Mouse (Mus musculus): ENCODE data around the gene Znrf1. TPM values are rescaled to one million over a fixed set of nuclear protein-coding genes. Genes with fewer than 3 reads are reported as not detected.
"Not testable (repeated sequence)": the region's sequence is repeated elsewhere in the genome, so short reads cannot be mapped to it uniquely, and the experiment has no call there.

Gene Znrf1
- 37.5 and 43.8 TPM in 2 replicates for polyA plus RNA-seq (2011; ENCODE audit: insufficient read length, low read depth, missing spikeins)

- peak within 1 kb of the TSS; percentile 71 for H3K27ac ChIP-seq (ENCODE audit: insufficient read depth, low read length)
- H3K4me3 ChIP-seq (ENCODE audit: insufficient read depth, low read length), result peak within 1 kb of the TSS; percentile 96
- TF ChIP-seq CTCF (IDR thresholded peaks at IDR 0.05; ENCODE audit: borderline replicate concordance, insufficient read depth, low read length), result peak; percentile 48; the same call in 1 of the 2 replicates
- peak; percentile 58 for TF ChIP-seq POLR2A (IDR thresholded peaks at IDR 0.05; ENCODE audit: low read depth, low read length)
- peaks cover 7% of the 10 kb centered on the region for H3K4me1 ChIP-seq (ENCODE audit: control insufficient read depth, insufficient read depth, low read length)
Observed at GRCm38 (mm10) chr8:111536031-111536977, at the start of gene Znrf1. TSS of gene Znrf1 (plus strand) at chr8:111536097.

- no peaks in the 10 kb centered on the region for H3K4me1 ChIP-seq (ENCODE audit: control insufficient read depth, insufficient read depth, low read length)
- H3K4me3 ChIP-seq (ENCODE audit: insufficient read depth, low read length), result no peak overlapping the region
- TF ChIP-seq CTCF (IDR thresholded peaks at IDR 0.05; ENCODE audit: borderline replicate concordance, insufficient read depth, low read length) (no peak), POLR2A (IDR thresholded peaks at IDR 0.05; ENCODE audit: low read depth, low read length) (no peak)
- H3K27ac ChIP-seq (ENCODE audit: insufficient read depth, low read length), result no peak overlapping the region
Observed at GRCm38 (mm10) chr8:111490034-111490591, 45.8 kb upstream of the Znrf1 start.

- no peak for TF ChIP-seq CTCF (IDR thresholded peaks at IDR 0.05; ENCODE audit: borderline replicate concordance, insufficient read depth, low read length)
- no peak for TF ChIP-seq POLR2A (IDR thresholded peaks at IDR 0.05; ENCODE audit: low read depth, low read length)
- Histone ChIP-seq H3K4me3 (ENCODE audit: insufficient read depth, low read length) (no peak overlapping the region), H3K27ac (ENCODE audit: insufficient read depth, low read length) (no peak overlapping the region), H3K4me1 (ENCODE audit: control insufficient read depth, insufficient read depth, low read length) (no peaks in the 10 kb centered on the region)
Observed at GRCm38 (mm10) chr8:111491191-111491590, 44.7 kb upstream of the Znrf1 start.

DNA sequence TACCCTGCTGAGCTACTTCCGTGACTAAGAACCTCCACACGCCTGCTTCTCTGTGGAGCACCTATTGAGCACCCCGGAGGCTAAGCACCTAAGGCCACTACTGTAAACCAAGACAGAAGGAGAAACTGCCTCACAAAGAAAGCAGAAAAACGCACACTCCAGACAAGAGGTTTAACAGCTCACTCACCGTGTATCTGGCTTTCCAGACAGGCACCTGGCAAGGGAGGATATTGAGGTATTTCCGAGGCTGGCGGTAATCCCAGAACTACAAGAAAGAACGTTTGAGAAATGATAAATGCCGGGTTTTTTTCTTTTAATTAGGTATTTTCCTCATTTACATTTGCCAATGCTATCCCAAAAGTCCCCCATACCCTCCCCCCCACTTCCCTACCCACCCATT, 43.4 kb upstream of the Znrf1 start:
- H3K4me1 ChIP-seq (ENCODE audit: control insufficient read depth, insufficient read depth, low read length), result no peaks in the 10 kb centered on the region
- no peak overlapping the region for H3K4me3 ChIP-seq (ENCODE audit: insufficient read depth, low read length)
- no peak overlapping the region for H3K27ac ChIP-seq (ENCODE audit: insufficient read depth, low read length)
- no peak for TF ChIP-seq CTCF (IDR thresholded peaks at IDR 0.05; ENCODE audit: borderline replicate concordance, insufficient read depth, low read length)
- no peak for TF ChIP-seq POLR2A (IDR thresholded peaks at IDR 0.05; ENCODE audit: low read depth, low read length)

DNA sequence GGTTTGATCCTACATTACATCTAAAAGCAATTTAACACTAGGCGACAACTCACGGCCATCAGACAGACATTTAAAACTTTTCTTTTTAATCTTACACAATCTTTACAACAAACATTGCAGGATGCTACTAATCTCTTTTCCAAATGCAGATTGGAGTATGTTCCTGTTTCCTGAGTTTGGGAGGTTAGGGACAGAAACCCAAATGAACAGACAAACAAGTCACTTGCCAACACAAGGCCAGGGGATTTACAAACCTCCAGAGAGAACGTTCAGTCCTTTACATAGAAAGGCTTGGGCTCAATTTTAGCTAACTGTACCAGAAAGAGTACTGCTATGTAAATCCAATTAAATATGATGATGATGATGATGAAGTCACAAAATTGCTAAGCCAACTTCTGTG, 42.7 kb upstream of the Znrf1 start:
- Histone ChIP-seq H3K27ac (ENCODE audit: insufficient read depth, low read length) (no peak overlapping the region), H3K4me1 (ENCODE audit: control insufficient read depth, insufficient read depth, low read length) (no peaks in the 10 kb centered on the region), H3K4me3 (ENCODE audit: insufficient read depth, low read length) (no peak overlapping the region)
- no peak for TF ChIP-seq CTCF (IDR thresholded peaks at IDR 0.05; ENCODE audit: borderline replicate concordance, insufficient read depth, low read length)
- no peak for TF ChIP-seq POLR2A (IDR thresholded peaks at IDR 0.05; ENCODE audit: low read depth, low read length)

- no peak for TF ChIP-seq POLR2A (IDR thresholded peaks at IDR 0.05; ENCODE audit: low read depth, low read length)
- TF ChIP-seq CTCF (IDR thresholded peaks at IDR 0.05; ENCODE audit: borderline replicate concordance, insufficient read depth, low read length), result no peak
Observed at GRCm38 (mm10) chr8:111496326-111496725, 39.6 kb upstream of the Znrf1 start.

DNA sequence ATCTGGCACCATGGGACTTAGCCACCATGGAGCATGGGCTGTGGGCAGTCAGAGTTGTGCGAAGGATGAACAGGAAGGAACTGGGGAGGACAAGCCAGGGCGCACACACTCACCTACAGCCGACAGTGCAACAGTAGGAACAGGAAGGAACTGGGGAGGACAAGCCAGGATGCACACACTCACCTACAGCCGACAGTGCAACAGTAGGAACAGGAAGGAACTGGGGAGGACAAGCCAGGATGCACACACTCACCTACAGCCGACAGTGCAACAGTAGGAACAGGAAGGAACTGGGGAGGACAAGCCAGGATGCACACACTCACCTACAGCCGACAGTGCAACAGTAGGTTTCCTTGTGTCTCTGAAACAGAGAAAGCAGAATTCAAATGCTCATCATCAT, 37.6 kb upstream of the Znrf1 start:
- not testable (repeated sequence) for H3K4me1 ChIP-seq (ENCODE audit: control insufficient read depth, insufficient read depth, low read length); H3K27ac ChIP-seq (ENCODE audit: insufficient read depth, low read length); H3K4me3 ChIP-seq (ENCODE audit: insufficient read depth, low read length)

More at GRCm38 (mm10) chr8:111496326-111496725, 39.6 kb upstream of the Znrf1 start:
- H3K4me1 ChIP-seq (ENCODE audit: control insufficient read depth, insufficient read depth, low read length), result no peaks in the 10 kb centered on the region
- no peak overlapping the region for H3K27ac ChIP-seq (ENCODE audit: insufficient read depth, low read length)
- no peak overlapping the region for H3K4me3 ChIP-seq (ENCODE audit: insufficient read depth, low read length)

GRCm38 (mm10) chr8:111501724-111502464, 34.0 kb upstream of the Znrf1 start:
- no peak overlapping the region for H3K27ac ChIP-seq (ENCODE audit: insufficient read depth, low read length)

GRCm38 (mm10) chr8:111508566-111508965, 27.3 kb upstream of the Znrf1 start:
- TF ChIP-seq POLR2A (IDR thresholded peaks at IDR 0.05; ENCODE audit: low read depth, low read length) (no peak), CTCF (IDR thresholded peaks at IDR 0.05; ENCODE audit: borderline replicate concordance, insufficient read depth, low read length) (no peak)
- H3K27ac ChIP-seq (ENCODE audit: insufficient read depth, low read length), result no peak overlapping the region
- H3K4me1 ChIP-seq (ENCODE audit: control insufficient read depth, insufficient read depth, low read length), result no peaks in the 10 kb centered on the region; the same call in 1 of the 2 replicates
- H3K4me3 ChIP-seq (ENCODE audit: insufficient read depth, low read length), result no peak overlapping the region

More at GRCm38 (mm10) chr8:111501724-111502464, 34.0 kb upstream of the Znrf1 start:
- Histone ChIP-seq H3K4me3 (ENCODE audit: insufficient read depth, low read length) (no peak overlapping the region), H3K4me1 (ENCODE audit: control insufficient read depth, insufficient read depth, low read length) (no peaks in the 10 kb centered on the region)
- TF ChIP-seq POLR2A (IDR thresholded peaks at IDR 0.05; ENCODE audit: low read depth, low read length), result no peak
- TF ChIP-seq CTCF (IDR thresholded peaks at IDR 0.05; ENCODE audit: borderline replicate concordance, insufficient read depth, low read length), result no peak

Data from embryonic fibroblast, embryonic 13.5 days (primary cell).